Mouse (Mus musculus) forebrain, postnatal 0 days (tissue): Measurements from ENCODE around the gene Ppp1r3c. TPM values are rescaled to one million over a fixed set of nuclear protein-coding genes. Genes with fewer than 3 reads are reported as not detected.

Source experiments
- ATAC-seq: fragments of 200-750 bp; cut with Nextera tagmentation; 2 replicates; pipeline ENCODE4 v1.8.0; 2017; ENCODE audit warnings: mild to moderate bottlenecking, moderate library complexity
- DNase-seq: peaks from one replicate; pipeline ENCODE4 v3.0.0-alpha.2; 2015
- H3K27ac ChIP-seq: fragments of 300-500 bp; sonication (generic); 2 replicates; pipeline ENCODE4 v1.5.1; 2014; ENCODE audit warnings: low read depth, mild to moderate bottlenecking, antibody characterized with exemption, low read length, moderate library complexity, mixed read lengths
- H3K27me3 ChIP-seq: fragments of 300-500 bp; sonication (generic); 2 replicates; pipeline ENCODE4 v1.6.1; 2014; ENCODE audit warnings: mild to moderate bottlenecking, low read length, mixed read lengths; ENCODE audit not compliant: insufficient read depth
- H3K36me3 ChIP-seq: fragments of 300-500 bp; sonication (generic); 2 replicates; pipeline ENCODE4 v1.6.1; 2014; ENCODE audit warnings: mild to moderate bottlenecking, moderate library complexity; ENCODE audit not compliant: insufficient read depth
- H3K4me1 ChIP-seq: fragments of 300-500 bp; sonication (generic); 2 replicates; pipeline ENCODE4 v1.6.1; 2014; ENCODE audit warnings: antibody characterized with exemption; ENCODE audit not compliant: insufficient read depth
- H3K4me2 ChIP-seq: fragments of 300-500 bp; sonication (generic); 2 replicates; pipeline ENCODE4 v1.6.1; 2014; ENCODE audit warnings: low read depth, mild to moderate bottlenecking, moderate library complexity
- H3K4me3 ChIP-seq: fragments of 300-500 bp; sonication (generic); 2 replicates; pipeline ENCODE4 v1.5.1; 2014; ENCODE audit warnings: low read depth, low read length, mixed read lengths
- H3K9ac ChIP-seq: fragments of 300-500 bp; sonication (generic); 2 replicates; pipeline ENCODE4 v1.6.1; 2014; ENCODE audit warnings: mild to moderate bottlenecking
- H3K9me3 ChIP-seq: fragments of 300-500 bp; sonication (generic); 2 replicates; pipeline ENCODE4 v1.6.1; 2016; ENCODE audit warnings: low read length
- CTCF ChIP-seq: sonication (generic); IDR thresholded peaks from 2 replicates; pipeline ENCODE4 v1.5.1; 2016; ENCODE audit warnings: antibody characterized with exemption, control low read depth, low read depth
- WGBS: fragments of 180-500 bp; shearing (Covaris S2); extraction: QIAGEN DNeasy Blood & Tissue Kit; methylation state at CpG from one replicate; pipeline ENCODE4 v1.1.7; 2014; 5-methylcytosine and 5-hydroxymethylcytosine counted together
- polyA plus RNA-seq: library from polyadenylated mRNA; unstranded; fragments of >200 nt; fragmentation: Nextera tagmentation; extraction: Ambion mirVana; gene quantifications from 2 replicates; pipeline ENCODE4 v1.2.1, GENCODE M21; 2015
- total RNA-seq: library from RNA; depleted of rRNA; stranded (reverse); fragments of >200 nt; gene quantifications from 2 replicates; pipeline ENCODE4 v1.2.3, GENCODE M21; 2014

Gene Ppp1r3c
- total and polyA plus RNA-seq, 2 experiments from 2014 or later: 8.9 to 28.6 TPM

- Histone ChIP-seq H3K27me3 (no peaks in the 10 kb centered on the region), H3K27ac (no peak overlapping the region), H3K4me3 (no peak overlapping the region), H3K4me2 (no peak overlapping the region), H3K36me3 (no peaks in the 10 kb centered on the region), H3K4me1 (no peaks in the 10 kb centered on the region), H3K9ac (no peak overlapping the region), H3K9me3 (no peaks in the 10 kb centered on the region)
- ATAC-seq (no peak), DNase-seq (no peak)
- WGBS: 90% methylated on average over 8 of the region's 8 CpGs
- TF ChIP-seq CTCF: no peak
Observed at GRCm38 (mm10) chr19:36773716-36774459, 37.4 kb upstream of the Ppp1r3c start.

DNA sequence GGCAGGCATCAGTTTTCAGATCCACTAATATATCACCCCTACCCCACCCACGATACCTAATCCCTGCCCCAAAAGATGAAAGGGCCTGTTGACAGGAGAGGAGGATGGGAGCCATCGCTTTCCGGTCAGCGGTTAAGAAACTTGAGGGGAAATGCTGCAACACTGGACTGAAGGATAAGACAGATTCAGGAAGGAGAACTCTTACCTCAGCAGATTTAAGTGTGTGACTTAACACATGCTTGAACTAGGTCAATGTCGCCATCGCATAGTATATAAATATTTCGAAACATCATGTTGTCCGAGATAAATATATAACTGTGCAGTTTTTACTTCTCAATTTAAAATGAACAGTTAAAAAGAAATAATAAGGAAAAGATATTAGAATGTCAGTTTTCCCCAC, 31.6 kb upstream of the Ppp1r3c start:
- 91% methylated on average over 8 of the region's 8 CpGs for WGBS
- DNase-seq (no peak), ATAC-seq (no peak)
- no peak for TF ChIP-seq CTCF
- Histone ChIP-seq H3K4me2 (no peak overlapping the region), H3K4me3 (no peak overlapping the region), H3K4me1 (no peaks in the 10 kb centered on the region), H3K9me3 (no peaks in the 10 kb centered on the region), H3K27ac (no peak overlapping the region), H3K27me3 (no peaks in the 10 kb centered on the region), H3K9ac (no peak overlapping the region), H3K36me3 (no peaks in the 10 kb centered on the region)

- Histone ChIP-seq H3K36me3 (no peaks in the 10 kb centered on the region), H3K27me3 (no peaks in the 10 kb centered on the region), H3K9me3 (no peaks in the 10 kb centered on the region), H3K27ac (no peak overlapping the region), H3K4me1 (no peaks in the 10 kb centered on the region), H3K4me3 (no peak overlapping the region), H3K9ac (no peak overlapping the region), H3K4me2 (no peak overlapping the region)
- no peak for ATAC-seq
- TF ChIP-seq CTCF: no peak
- DNase-seq: no peak
- WGBS: 91% methylated on average over 5 of the region's 5 CpGs
Observed at GRCm38 (mm10) chr19:36764451-36764850, 28.0 kb upstream of the Ppp1r3c start.

DNA sequence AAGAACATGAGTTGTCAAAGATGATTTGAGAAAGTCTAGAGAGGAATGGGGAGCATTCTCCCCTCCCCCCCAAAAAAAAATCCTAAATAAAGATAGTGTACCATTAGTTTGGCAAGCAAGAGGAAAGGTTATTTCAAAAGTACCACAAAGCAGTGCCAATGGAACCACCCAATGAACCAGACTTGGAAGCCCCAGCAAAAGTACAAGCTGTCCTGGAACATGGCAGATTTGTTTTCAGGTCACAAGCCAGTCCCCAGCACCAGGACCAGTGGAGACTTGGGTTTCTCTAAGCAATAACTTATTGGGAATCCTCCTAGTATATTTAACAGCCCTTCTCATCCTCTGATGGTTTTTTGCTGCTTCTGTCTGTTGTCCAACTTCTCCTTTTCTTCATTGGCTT, 12.5 kb upstream of the Ppp1r3c start:
- no peaks in the 10 kb centered on the region for H3K4me1 ChIP-seq
- H3K4me2 ChIP-seq: no peak overlapping the region
- H3K27me3 ChIP-seq: no peaks in the 10 kb centered on the region
- H3K4me3 ChIP-seq: no peak overlapping the region
- ATAC-seq: no peak
- no peaks in the 10 kb centered on the region for H3K36me3 ChIP-seq
- no peaks in the 10 kb centered on the region for H3K9me3 ChIP-seq
- no peak for DNase-seq
- no peak overlapping the region for H3K9ac ChIP-seq
- no peak for TF ChIP-seq CTCF
- no peak overlapping the region for H3K27ac ChIP-seq

DNA sequence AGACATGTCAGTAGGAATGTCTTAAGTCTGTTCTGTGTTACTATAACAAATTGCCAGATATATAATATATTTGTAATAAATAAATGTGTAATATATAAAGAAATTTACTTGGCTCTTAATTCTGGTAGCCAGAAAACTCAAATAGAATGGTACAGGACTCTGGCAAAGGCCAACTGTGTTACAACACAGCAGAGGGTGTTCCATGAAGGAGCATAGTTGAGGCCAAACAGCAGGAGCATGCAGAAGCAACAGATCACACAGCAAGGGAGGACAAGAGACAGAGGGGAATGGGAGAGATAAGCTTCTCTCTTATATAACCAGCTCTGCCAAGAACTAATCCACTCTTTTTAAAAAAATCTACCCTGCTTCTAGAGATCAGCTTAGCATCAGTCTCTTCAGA, 5.9 kb upstream of the Ppp1r3c start:
- H3K4me3 ChIP-seq: no peak overlapping the region
- no peak overlapping the region for H3K27ac ChIP-seq
- H3K9ac ChIP-seq: no peak overlapping the region
- H3K27me3 ChIP-seq: no peaks in the 10 kb centered on the region
- ATAC-seq (no peak), DNase-seq (no peak)
- no peaks in the 10 kb centered on the region for H3K36me3 ChIP-seq
- H3K4me1 ChIP-seq: no peaks in the 10 kb centered on the region
- no peak overlapping the region for H3K4me2 ChIP-seq
- H3K9me3 ChIP-seq: no peaks in the 10 kb centered on the region
- TF ChIP-seq CTCF: no peak

- WGBS: 52% methylated on average over 7 of the region's 7 CpGs
- Histone ChIP-seq H3K4me3 (no peak overlapping the region), H3K9me3 (no peaks in the 10 kb centered on the region), H3K9ac (no peak overlapping the region), H3K4me1 (peaks cover 3% of the 10 kb centered on the region; the same call in 1 of the 2 replicates), H3K36me3 (no peaks in the 10 kb centered on the region), H3K4me2 (no peak overlapping the region), H3K27me3 (no peaks in the 10 kb centered on the region), H3K27ac (no peak overlapping the region)
- ATAC-seq (no peak), DNase-seq (peak; percentile 32)
- TF ChIP-seq CTCF: peak; percentile 34
Observed at GRCm38 (mm10) chr19:36739566-36740211, 3.2 kb upstream of the Ppp1r3c start.

- ATAC-seq: no peak
- Histone ChIP-seq H3K9me3 (no peaks in the 10 kb centered on the region), H3K4me2 (no peak overlapping the region), H3K4me1 (peaks cover 3% of the 10 kb centered on the region; the same call in 1 of the 2 replicates), H3K9ac (no peak overlapping the region), H3K36me3 (no peaks in the 10 kb centered on the region), H3K4me3 (no peak overlapping the region), H3K27ac (no peak overlapping the region), H3K27me3 (no peaks in the 10 kb centered on the region)
- TF ChIP-seq CTCF: 0 out of 2 replicates have a peak, but pooled peaks have one; percentile 18
- DNase-seq: no peak
- 79% methylated on average over 5 of the region's 5 CpGs for WGBS
Observed at GRCm38 (mm10) chr19:36738009-36738408, 1.6 kb upstream of the Ppp1r3c start.
